Mouse (Mus musculus) midbrain, postnatal 0 days (tissue): ENCODE results near the gene Reg3g. TPM values are rescaled to one million over a fixed set of nuclear protein-coding genes. Genes with fewer than 3 reads are reported as not detected.
A peak's percentile ranks its signal among the peaks of the same experiment; 100 is the strongest.

Source experiments
- ATAC-seq: fragments of 200-750 bp; cut with Nextera tagmentation; 2 replicates; pipeline ENCODE4 v1.8.0; 2017; ENCODE audit warnings: moderate number of reproducible peaks, mild to moderate bottlenecking, moderate TSS enrichment, moderate library complexity; ENCODE audit not compliant: low FRiP score
- DNase-seq: peaks from one replicate; pipeline ENCODE4 v3.0.0-alpha.2; 2015; ENCODE audit warnings: low spot score
- H3K27ac ChIP-seq: fragments of 300-500 bp; sonication (generic); 2 replicates; pipeline ENCODE4 v1.5.1; 2014; ENCODE audit warnings: low read depth, mild to moderate bottlenecking, low read length, mixed read lengths
- H3K27me3 ChIP-seq: fragments of 300-500 bp; sonication (generic); 2 replicates; pipeline ENCODE4 v1.6.1; 2014; ENCODE audit warnings: low read length, control low read depth, mixed read lengths; ENCODE audit not compliant: insufficient read depth
- H3K36me3 ChIP-seq: fragments of 300-500 bp; sonication (generic); 2 replicates; pipeline ENCODE4 v1.6.1; 2014; ENCODE audit warnings: low read length, control low read depth, mixed read lengths; ENCODE audit not compliant: insufficient read depth
- H3K4me1 ChIP-seq: fragments of 300-500 bp; sonication (generic); 2 replicates; pipeline ENCODE4 v1.6.1; 2014; ENCODE audit warnings: mild to moderate bottlenecking, control low read depth, antibody characterized with exemption, low read length, mixed read lengths; ENCODE audit not compliant: insufficient read depth
- H3K4me2 ChIP-seq: fragments of 300-500 bp; sonication (generic); 2 replicates; pipeline ENCODE4 v1.6.1; 2014; ENCODE audit warnings: low read depth, mild to moderate bottlenecking, low read length, mixed read lengths; ENCODE audit not compliant: poor library complexity, severe bottlenecking
- H3K4me3 ChIP-seq: fragments of 300-500 bp; sonication (generic); 2 replicates; pipeline ENCODE4 v1.5.1; 2014; ENCODE audit warnings: low read depth, mild to moderate bottlenecking, low read length, moderate library complexity
- H3K9ac ChIP-seq: fragments of 300-500 bp; sonication (generic); replicated peaks from 2 replicates; pipeline ENCODE4 v1.6.1; 2014; ENCODE audit warnings: mild to moderate bottlenecking, low read length, moderate library complexity, mixed read lengths; ENCODE audit not compliant: poor library complexity, severe bottlenecking
- H3K9me3 ChIP-seq: fragments of 300-500 bp; sonication (generic); 2 replicates; pipeline ENCODE4 v1.6.1; 2016; ENCODE audit warnings: low read length, control low read depth
- CTCF ChIP-seq: IDR thresholded peaks from 2 replicates; pipeline ENCODE4 v1.5.1; 2016; ENCODE audit warnings: antibody characterized with exemption, mild to moderate bottlenecking
- WGBS: fragments of 180-500 bp; shearing (Covaris S2); extraction: QIAGEN DNeasy Blood & Tissue Kit; methylation state at CpG from one replicate; pipeline ENCODE4 v1.1.7; 2014; 5-methylcytosine and 5-hydroxymethylcytosine counted together
- polyA plus RNA-seq: library from polyadenylated mRNA; unstranded; fragments of >200 nt; fragmentation: Nextera tagmentation; extraction: Ambion mirVana; gene quantifications from 2 replicates; pipeline ENCODE4 v1.2.1, GENCODE M21; 2015
- total RNA-seq: library from RNA; depleted of rRNA; stranded (reverse); fragments of >200 nt; gene quantifications from 2 replicates; pipeline ENCODE4 v1.2.3, GENCODE M21; 2014

Reg3g gene
- total and polyA plus RNA-seq, 2 experiments from 2014 or later, result 0.42 TPM; not detected in 1

DNA sequence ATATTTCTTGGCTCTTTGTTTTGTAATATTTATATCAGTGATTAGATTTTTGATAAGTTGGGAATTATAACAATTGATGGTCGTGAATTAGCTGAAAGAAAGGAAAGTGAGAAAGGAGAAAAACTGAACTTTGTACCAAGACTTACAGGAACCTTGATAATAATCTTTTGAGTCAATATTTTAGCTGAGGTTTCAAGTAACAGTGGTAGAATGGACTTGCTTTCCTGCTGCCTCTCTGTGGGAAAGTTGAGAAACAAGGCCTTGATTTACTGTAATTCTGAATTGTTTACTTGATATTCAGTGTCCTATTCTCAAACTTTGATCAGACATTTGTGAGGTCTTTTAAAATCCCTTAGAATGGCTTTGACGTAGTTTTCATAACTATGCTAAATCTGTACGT lies 615 bp upstream of the Reg3g start:
- Histone ChIP-seq H3K4me2 (no peak overlapping the region), H3K27me3 (no peaks in the 10 kb centered on the region), H3K9me3 (no peaks in the 10 kb centered on the region), H3K4me3 (no peak overlapping the region), H3K4me1 (no peaks in the 10 kb centered on the region), H3K9ac (no peak overlapping the region), H3K36me3 (no peaks in the 10 kb centered on the region), H3K27ac (no peak overlapping the region)
- WGBS, result 78% methylated on average over 3 of the region's 3 CpGs
- no peak for ATAC-seq
- TF ChIP-seq CTCF, result no peak
- no peak for DNase-seq

- no peak for ATAC-seq
- peak; percentile 1 for DNase-seq
- no peak overlapping the region for H3K4me2 ChIP-seq
- H3K4me3 ChIP-seq, result no peak overlapping the region
- no peak overlapping the region for H3K9ac ChIP-seq
- H3K36me3 ChIP-seq, result no peaks in the 10 kb centered on the region
- H3K4me1 ChIP-seq, result no peaks in the 10 kb centered on the region
- no peaks in the 10 kb centered on the region for H3K9me3 ChIP-seq
- WGBS, result 72% methylated on average over 2 of the region's 2 CpGs
- H3K27me3 ChIP-seq, result no peaks in the 10 kb centered on the region
- peak; percentile 50 for TF ChIP-seq CTCF
- no peak overlapping the region for H3K27ac ChIP-seq
Observed at GRCm38 (mm10) chr6:78463266-78463665, 5.4 kb downstream of the Reg3g start.

DNA sequence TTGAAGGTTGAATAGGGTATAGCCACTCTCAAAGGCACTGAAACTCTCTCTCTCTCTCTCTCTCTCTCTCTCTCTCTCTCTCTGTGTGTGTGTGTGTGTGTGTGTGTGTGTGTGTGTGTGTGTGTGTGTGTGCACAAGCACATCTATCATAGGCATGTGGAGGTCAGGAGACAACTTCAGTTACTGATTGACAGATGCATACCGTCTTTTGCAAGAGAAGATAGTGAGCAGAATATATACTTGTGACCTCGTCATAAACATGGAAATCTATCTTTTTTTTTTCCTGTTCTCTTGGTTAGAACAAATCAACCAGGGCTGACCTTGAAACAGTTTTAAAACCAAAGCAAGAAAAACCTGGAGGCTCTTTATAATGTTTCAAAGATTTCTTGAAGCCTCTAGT lies 6.3 kb downstream of the Reg3g start:
- 83% methylated on average over 2 of the region's 2 CpGs for WGBS
- no peak for ATAC-seq

GRCm38 (mm10) chr6:78460191-78460825 lies 8.4 kb downstream of the Reg3g start:
- ATAC-seq (no peak), DNase-seq (peak; percentile 1)
- H3K27me3 ChIP-seq, result no peaks in the 10 kb centered on the region
- H3K4me1 ChIP-seq, result no peaks in the 10 kb centered on the region
- no peaks in the 10 kb centered on the region for H3K36me3 ChIP-seq
- H3K9me3 ChIP-seq, result no peaks in the 10 kb centered on the region
- H3K9ac ChIP-seq, result no peak overlapping the region
- no peak for TF ChIP-seq CTCF
- 33% methylated on average over 3 of the region's 3 CpGs for WGBS
- H3K27ac ChIP-seq, result no peak overlapping the region
- no peak overlapping the region for H3K4me2 ChIP-seq
- no peak overlapping the region for H3K4me3 ChIP-seq

More for the DNA sequence above, 6.3 kb downstream of the Reg3g start:
- Histone ChIP-seq H3K36me3 (no peaks in the 10 kb centered on the region), H3K9ac (no peak overlapping the region), H3K4me2 (no peak overlapping the region), H3K9me3 (no peaks in the 10 kb centered on the region), H3K27ac (no peak overlapping the region), H3K27me3 (no peaks in the 10 kb centered on the region), H3K4me3 (no peak overlapping the region), H3K4me1 (no peaks in the 10 kb centered on the region)
- TF ChIP-seq CTCF, result no peak
- DNase-seq, result no peak

GRCm38 (mm10) chr6:78452804-78453203 lies 15.9 kb downstream of the Reg3g start:
- Histone ChIP-seq H3K9ac (no peak overlapping the region), H3K36me3 (no peaks in the 10 kb centered on the region), H3K27ac (no peak overlapping the region), H3K27me3 (no peaks in the 10 kb centered on the region), H3K9me3 (no peaks in the 10 kb centered on the region), H3K4me2 (no peak overlapping the region), H3K4me1 (no peaks in the 10 kb centered on the region), H3K4me3 (no peak overlapping the region)
- ATAC-seq (no peak), DNase-seq (no peak)
- no peak for TF ChIP-seq CTCF
- WGBS, result 94% methylated on average over 2 of the region's 2 CpGs

DNA sequence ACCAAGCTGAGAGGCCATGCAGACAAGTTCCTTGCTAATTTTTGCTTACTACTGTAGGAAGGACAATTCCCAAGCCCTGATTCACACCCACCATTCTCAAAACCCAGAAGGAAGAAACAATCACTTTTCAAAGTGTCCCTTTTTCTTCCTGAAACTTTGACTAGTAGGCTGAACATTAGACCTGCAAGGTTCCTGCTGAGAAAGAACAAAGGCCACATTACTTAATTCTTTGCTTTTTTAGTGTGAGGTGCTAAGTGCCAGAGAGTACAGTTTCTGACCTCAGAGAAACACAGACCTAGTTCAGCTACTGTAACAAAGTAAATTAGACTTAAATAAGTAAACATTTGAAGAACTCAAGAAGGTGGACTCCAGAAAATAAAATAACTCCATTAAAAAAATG lies 20.3 kb downstream of the Reg3g start:
- H3K27ac ChIP-seq, result no peak overlapping the region
- DNase-seq (no peak), ATAC-seq (no peak)
- H3K4me3 ChIP-seq, result no peak overlapping the region
- no peak overlapping the region for H3K9ac ChIP-seq
- H3K9me3 ChIP-seq, result no peaks in the 10 kb centered on the region
- no peaks in the 10 kb centered on the region for H3K4me1 ChIP-seq
- no peak for TF ChIP-seq CTCF
- no peaks in the 10 kb centered on the region for H3K27me3 ChIP-seq
- H3K4me2 ChIP-seq, result no peak overlapping the region
- no peaks in the 10 kb centered on the region for H3K36me3 ChIP-seq
